Mouse (Mus musculus): ENCODE results near the gene Mdp1. TPM values are rescaled to one million over a fixed set of nuclear protein-coding genes. Genes with fewer than 3 reads are reported as not detected.
A peak's percentile ranks its signal among the peaks of the same experiment; 100 is the strongest.

Mdp1 gene
- polyA plus RNA-seq, 1 experiment from 2014 or later, result 14.1 TPM

- peaks cover 13% of the 10 kb centered on the region for H3K4me1 ChIP-seq (ENCODE audit: control insufficient read depth, low read depth, low read length)
- peak; percentile 96 for ATAC-seq (ENCODE audit: low read depth)
- H3K27me3 ChIP-seq (ENCODE audit: control insufficient read depth, insufficient read depth, low read depth, low read length), result no peaks in the 10 kb centered on the region
- no peaks in the 10 kb centered on the region for H3K9me3 ChIP-seq (replicated peaks; ENCODE audit: control insufficient read depth, low read length)
- H3K9ac ChIP-seq (ENCODE audit: low read depth, low read length), result peak within 1 kb of the TSS; percentile 82
- peak within 1 kb of the TSS; percentile 95 for H3K27ac ChIP-seq (ENCODE audit: low read length)
- under 1% methylated on average over 66 of the region's 66 CpGs for WGBS (ENCODE audit: insufficient replicate concordance)
- H3K4me2 ChIP-seq (ENCODE audit: low read depth, low read length), result peak within 1 kb of the TSS; percentile 83
- peak within 1 kb of the TSS; percentile 74 for H3K4me3 ChIP-seq (ENCODE audit: low read depth, low read length)
- peaks cover 37% of the 10 kb centered on the region for H3K36me3 ChIP-seq (ENCODE audit: control insufficient read depth, insufficient read depth)
Measured at GRCm38 (mm10) chr14:55681160-55682117, 21.1 kb upstream of the Mdp1 start, which contains the start of gene Tinf2. Gene Tinf2 (minus strand): TSS chr14:55681820.

- ATAC-seq (ENCODE audit: low read depth), result no peak
- no peak overlapping the region for H3K4me2 ChIP-seq (ENCODE audit: low read depth, low read length)
- H3K4me3 ChIP-seq (ENCODE audit: low read depth, low read length), result no peak overlapping the region
- no peaks in the 10 kb centered on the region for H3K9me3 ChIP-seq (replicated peaks; ENCODE audit: control insufficient read depth, low read length)
- H3K27ac ChIP-seq (ENCODE audit: low read length), result no peak overlapping the region
- H3K36me3 ChIP-seq (ENCODE audit: control insufficient read depth, insufficient read depth), result peaks cover 48% of the 10 kb centered on the region
- no peaks in the 10 kb centered on the region for H3K27me3 ChIP-seq (ENCODE audit: control insufficient read depth, insufficient read depth, low read depth, low read length)
- 73% methylated on average over 4 of the region's 4 CpGs for WGBS (ENCODE audit: insufficient replicate concordance)
- peaks cover 18% of the 10 kb centered on the region for H3K4me1 ChIP-seq (ENCODE audit: control insufficient read depth, low read depth, low read length)
- H3K9ac ChIP-seq (ENCODE audit: low read depth, low read length), result no peak overlapping the region
Measured at GRCm38 (mm10) chr14:55677615-55678014, 17.3 kb upstream of the Mdp1 start.

DNA sequence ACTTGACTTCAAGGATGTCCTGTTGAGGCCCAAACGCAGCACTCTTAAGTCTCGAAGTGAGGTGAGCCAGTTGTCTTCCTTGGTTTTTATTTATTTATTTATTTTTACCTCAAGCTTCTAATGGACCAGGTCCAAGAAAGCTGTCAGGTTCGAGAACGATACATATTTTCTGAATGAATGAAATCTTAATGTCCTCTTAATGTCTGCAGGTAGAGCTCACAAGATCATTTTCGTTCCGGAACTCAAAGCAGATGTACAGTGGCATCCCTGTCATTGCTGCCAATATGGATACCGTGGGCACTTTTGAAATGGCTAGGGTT, 12.4 kb upstream of the Mdp1 start:
- 56% methylated on average over 7 of the region's 7 CpGs for WGBS (ENCODE audit: insufficient replicate concordance)
- no peak for ATAC-seq (ENCODE audit: low read depth)
- no peaks in the 10 kb centered on the region for H3K9me3 ChIP-seq (replicated peaks; ENCODE audit: control insufficient read depth, low read length)

DNA sequence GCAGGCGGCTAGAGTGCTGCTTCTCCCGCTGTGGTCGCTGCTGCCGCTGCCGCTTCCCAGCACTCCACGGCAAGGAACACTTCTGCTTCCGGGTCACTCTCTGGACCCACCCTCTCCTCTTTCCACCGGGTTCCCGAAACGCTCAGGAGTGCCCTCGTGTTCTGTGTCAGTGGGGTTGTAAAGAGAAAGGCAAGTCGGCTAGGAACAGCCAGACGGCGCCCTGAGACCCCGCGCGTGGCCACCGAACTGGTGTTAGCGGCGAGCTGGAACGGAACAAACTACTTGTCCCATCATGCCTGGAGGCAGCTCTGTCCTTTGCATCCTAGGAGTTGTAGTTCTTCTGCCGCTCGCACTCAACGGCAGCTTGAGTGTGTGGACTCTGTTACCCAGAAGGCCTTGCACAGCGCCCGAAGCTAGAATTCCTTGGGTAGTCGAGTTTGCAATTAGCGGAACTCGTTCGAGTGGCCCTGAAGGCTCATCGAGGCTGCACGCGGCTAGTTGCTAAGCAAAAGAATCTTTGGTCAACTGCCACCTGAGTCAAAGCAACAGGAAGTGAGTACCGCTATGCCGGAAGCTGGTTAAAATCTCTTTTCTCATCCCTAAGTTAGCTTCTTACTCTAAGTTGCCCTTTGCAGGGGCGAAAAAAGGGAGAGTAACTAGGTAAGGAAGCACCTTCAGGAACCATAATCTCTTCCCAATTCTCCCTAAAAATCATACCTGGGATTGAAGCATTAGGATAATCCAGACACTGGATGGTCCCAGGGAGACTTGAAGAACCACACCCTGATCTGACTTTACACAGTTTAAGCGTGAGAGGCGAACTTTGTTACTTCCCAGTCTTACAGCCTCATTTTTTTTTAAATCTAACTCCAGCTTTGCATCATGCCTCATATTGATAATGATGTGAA, 11.8 kb upstream of the Mdp1 start, which contains the start of the genes Gmpr2 and Nedd8:
Gmpr2 (plus strand) TSS at position 109 of the 908 bp plus-strand sequence.
Nedd8 (minus strand) TSS at position 292 of the 908 bp plus-strand sequence.
- Histone ChIP-seq H3K27ac (ENCODE audit: low read length) (peak within 1 kb of the TSS; percentile 92), H3K27me3 (ENCODE audit: control insufficient read depth, insufficient read depth, low read depth, low read length) (no peaks in the 10 kb centered on the region), H3K9ac (ENCODE audit: low read depth, low read length) (peak within 1 kb of the TSS; percentile 85), H3K9me3 (replicated peaks; ENCODE audit: control insufficient read depth, low read length) (no peaks in the 10 kb centered on the region), H3K36me3 (ENCODE audit: control insufficient read depth, insufficient read depth) (peaks cover 18% of the 10 kb centered on the region), H3K4me3 (ENCODE audit: low read depth, low read length) (peak within 1 kb of the TSS; percentile 96), H3K4me2 (ENCODE audit: low read depth, low read length) (peak within 1 kb of the TSS; percentile 88), H3K4me1 (ENCODE audit: control insufficient read depth, low read depth, low read length) (peaks cover 20% of the 10 kb centered on the region)
- ATAC-seq (ENCODE audit: low read depth), result peak; percentile 99
- under 1% methylated on average over 38 of the region's 38 CpGs for WGBS (ENCODE audit: insufficient replicate concordance)

More for the DNA sequence above, 12.4 kb upstream of the Mdp1 start:
- peak overlapping the region; percentile 55 for H3K9ac ChIP-seq (ENCODE audit: low read depth, low read length)
- peaks cover 24% of the 10 kb centered on the region for H3K36me3 ChIP-seq (ENCODE audit: control insufficient read depth, insufficient read depth)
- peak overlapping the region; percentile 92 for H3K27ac ChIP-seq (ENCODE audit: low read length)
- H3K4me3 ChIP-seq (ENCODE audit: low read depth, low read length), result peak overlapping the region; percentile 96
- H3K4me1 ChIP-seq (ENCODE audit: control insufficient read depth, low read depth, low read length), result peaks cover 20% of the 10 kb centered on the region
- H3K4me2 ChIP-seq (ENCODE audit: low read depth, low read length), result peak overlapping the region; percentile 86
- no peaks in the 10 kb centered on the region for H3K27me3 ChIP-seq (ENCODE audit: control insufficient read depth, insufficient read depth, low read depth, low read length)

GRCm38 (mm10) chr14:55671486-55671832, 11.2 kb upstream of the Mdp1 start:
- H3K4me2 ChIP-seq (ENCODE audit: low read depth, low read length), result peak overlapping the region; percentile 88

GRCm38 (mm10) chr14:55660636-55661035, 328 bp upstream of the Mdp1 start:
- peaks cover 17% of the 10 kb centered on the region for H3K4me1 ChIP-seq (ENCODE audit: control insufficient read depth, low read depth, low read length)
- no peaks in the 10 kb centered on the region for H3K27me3 ChIP-seq (ENCODE audit: control insufficient read depth, insufficient read depth, low read depth, low read length)
- no peaks in the 10 kb centered on the region for H3K9me3 ChIP-seq (replicated peaks; ENCODE audit: control insufficient read depth, low read length)
- ATAC-seq (ENCODE audit: low read depth), result no peak
- peak overlapping the region; percentile 73 for H3K4me3 ChIP-seq (ENCODE audit: low read depth, low read length)
- 59% methylated on average over 2 of the region's 2 CpGs for WGBS (ENCODE audit: insufficient replicate concordance)
- peaks cover 8% of the 10 kb centered on the region for H3K36me3 ChIP-seq (ENCODE audit: control insufficient read depth, insufficient read depth)
- peak overlapping the region; percentile 69 for H3K4me2 ChIP-seq (ENCODE audit: low read depth, low read length)
- peak overlapping the region; percentile 45; the same call in 1 of the 2 replicates for H3K27ac ChIP-seq (ENCODE audit: low read length)
- H3K9ac ChIP-seq (ENCODE audit: low read depth, low read length), result peak overlapping the region; percentile 67

More at GRCm38 (mm10) chr14:55671486-55671832, 11.2 kb upstream of the Mdp1 start:
- Histone ChIP-seq H3K9me3 (replicated peaks; ENCODE audit: control insufficient read depth, low read length) (no peaks in the 10 kb centered on the region), H3K4me1 (ENCODE audit: control insufficient read depth, low read depth, low read length) (peaks cover 20% of the 10 kb centered on the region), H3K27me3 (ENCODE audit: control insufficient read depth, insufficient read depth, low read depth, low read length) (no peaks in the 10 kb centered on the region), H3K9ac (ENCODE audit: low read depth, low read length) (peak overlapping the region; percentile 85), H3K27ac (ENCODE audit: low read length) (peak overlapping the region; percentile 92), H3K36me3 (ENCODE audit: control insufficient read depth, insufficient read depth) (peaks cover 14% of the 10 kb centered on the region), H3K4me3 (ENCODE audit: low read depth, low read length) (peak overlapping the region; percentile 96)
- 0% methylated on average over 12 of the region's 12 CpGs for WGBS (ENCODE audit: insufficient replicate concordance)
- ATAC-seq (ENCODE audit: low read depth), result peak; percentile 12; the same call in 1 of the 2 replicates

DNA sequence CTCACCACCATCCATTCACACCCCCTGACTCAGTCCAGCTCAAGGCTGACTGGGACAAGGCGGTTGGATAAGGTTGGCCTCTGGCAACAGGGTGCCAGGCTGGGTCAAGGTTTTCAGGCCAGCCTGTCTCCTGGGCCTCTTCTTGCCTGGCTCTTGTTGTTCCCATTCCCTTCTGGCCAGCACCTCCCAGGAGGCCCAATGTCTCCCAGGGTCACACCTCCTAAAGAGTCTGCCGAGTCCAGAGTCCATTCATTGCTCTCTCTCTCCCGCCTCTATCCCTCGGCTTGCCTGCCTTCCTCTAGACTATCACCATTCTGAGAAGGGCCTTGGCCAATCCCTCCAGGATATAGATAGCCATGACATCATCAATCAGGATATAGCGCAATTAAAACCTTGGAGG, 2.3 kb downstream of the Mdp1 start:
- Histone ChIP-seq H3K9me3 (replicated peaks; ENCODE audit: control insufficient read depth, low read length) (no peaks in the 10 kb centered on the region), H3K4me1 (ENCODE audit: control insufficient read depth, low read depth, low read length) (peaks cover 17% of the 10 kb centered on the region), H3K4me2 (ENCODE audit: low read depth, low read length) (no peak overlapping the region), H3K27ac (ENCODE audit: low read length) (no peak overlapping the region), H3K4me3 (ENCODE audit: low read depth, low read length) (no peak overlapping the region), H3K27me3 (ENCODE audit: control insufficient read depth, insufficient read depth, low read depth, low read length) (no peaks in the 10 kb centered on the region), H3K36me3 (ENCODE audit: control insufficient read depth, insufficient read depth) (peaks cover 8% of the 10 kb centered on the region), H3K9ac (ENCODE audit: low read depth, low read length) (no peak overlapping the region)
- WGBS (ENCODE audit: insufficient replicate concordance), result 79% methylated on average over 5 of the region's 5 CpGs
- ATAC-seq (ENCODE audit: low read depth), result no peak

- peaks cover 4% of the 10 kb centered on the region; the same call in 1 of the 2 replicates for H3K36me3 ChIP-seq (ENCODE audit: control insufficient read depth, insufficient read depth)
- no peaks in the 10 kb centered on the region for H3K27me3 ChIP-seq (ENCODE audit: control insufficient read depth, insufficient read depth, low read depth, low read length)
- 68% methylated on average over 3 of the region's 3 CpGs for WGBS (ENCODE audit: insufficient replicate concordance)
- no peaks in the 10 kb centered on the region for H3K9me3 ChIP-seq (replicated peaks; ENCODE audit: control insufficient read depth, low read length)
- H3K4me2 ChIP-seq (ENCODE audit: low read depth, low read length), result no peak overlapping the region
- no peak overlapping the region for H3K27ac ChIP-seq (ENCODE audit: low read length)
- ATAC-seq (ENCODE audit: low read depth), result no peak
- H3K4me1 ChIP-seq (ENCODE audit: control insufficient read depth, low read depth, low read length), result peaks cover 17% of the 10 kb centered on the region
- H3K9ac ChIP-seq (ENCODE audit: low read depth, low read length), result no peak overlapping the region
- H3K4me3 ChIP-seq (ENCODE audit: low read depth, low read length), result no peak overlapping the region
Measured at GRCm38 (mm10) chr14:55656935-55657334, 3.4 kb downstream of the Mdp1 start.

All from liver, embryonic 16.5 days (tissue).